Mouse (Mus musculus) kidney, adult 11 months (tissue): ENCODE results near the gene Gab3.
A peak's percentile ranks its signal among the peaks of the same experiment; 100 is the strongest.

Source experiments
- DNase-seq: peaks from one replicate; pipeline ENCODE4 v3.0.0; 2022

The Gab3 gene

GRCm38 (mm10) chrX:75084774-75085508 is at the start of gene Gab3:
Gab3 (minus strand) TSS chrX:75085458.
- DNase-seq: peak; percentile 43

DNA sequence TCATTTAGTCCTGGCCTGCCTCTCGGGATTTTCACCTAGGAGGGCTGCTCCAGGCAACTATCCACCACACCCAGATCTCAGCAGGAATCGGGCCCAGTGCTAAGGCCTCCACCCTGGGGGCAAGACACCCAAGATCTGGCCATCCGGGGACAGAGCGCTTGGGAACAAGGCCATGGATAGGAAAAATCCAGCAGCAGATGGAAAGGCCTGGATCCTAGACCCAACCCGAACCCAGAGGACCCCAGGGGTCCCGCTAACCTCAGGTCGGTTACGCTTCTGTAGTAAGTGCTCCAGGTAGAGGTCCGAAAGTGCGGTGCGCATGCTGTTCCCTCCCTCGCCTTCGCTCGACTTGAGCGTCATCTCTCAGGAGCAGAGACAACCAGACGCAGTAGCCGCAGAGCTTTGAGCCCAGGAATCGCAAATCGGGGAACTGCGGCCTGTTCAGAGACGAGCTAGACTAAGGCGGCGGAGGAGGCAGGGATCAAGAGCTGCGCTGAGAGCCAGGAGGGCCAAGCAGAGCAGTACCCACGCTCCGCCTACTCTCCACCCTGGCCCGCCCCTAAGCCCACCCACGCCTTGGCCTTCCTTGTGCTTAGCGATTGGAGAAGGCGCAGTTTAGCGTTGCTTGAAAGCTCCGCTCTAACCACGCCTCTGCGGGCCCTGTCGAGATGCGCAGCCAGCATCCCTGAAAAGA is 45.4 kb upstream of the Gab3 start, which contains the start of gene Mpp1:
Mpp1 (minus strand) TSS at position 550 of the 694 bp plus-strand sequence.
- DNase-seq: peak; percentile 83

DNA sequence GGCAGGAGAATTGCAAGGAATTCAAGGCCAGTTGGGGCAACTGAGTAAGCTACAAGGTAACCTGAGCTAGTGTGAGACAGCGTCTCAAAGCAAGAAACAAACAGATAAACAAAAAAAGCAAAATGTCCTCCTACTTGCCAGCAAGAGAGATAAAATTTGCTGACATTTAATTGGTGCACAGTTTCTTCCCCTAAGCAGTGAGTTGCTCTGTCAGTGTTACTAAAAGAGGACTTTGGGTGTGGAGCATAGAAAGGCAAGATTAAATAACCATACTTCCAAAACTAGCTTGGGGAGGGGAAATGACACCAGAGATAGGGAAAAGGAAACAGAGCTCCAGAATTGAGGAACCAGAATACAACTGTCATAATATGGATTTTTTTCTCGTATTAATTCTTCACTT is 44.2 kb upstream of the Gab3 start:
- DNase-seq: no peak

DNA sequence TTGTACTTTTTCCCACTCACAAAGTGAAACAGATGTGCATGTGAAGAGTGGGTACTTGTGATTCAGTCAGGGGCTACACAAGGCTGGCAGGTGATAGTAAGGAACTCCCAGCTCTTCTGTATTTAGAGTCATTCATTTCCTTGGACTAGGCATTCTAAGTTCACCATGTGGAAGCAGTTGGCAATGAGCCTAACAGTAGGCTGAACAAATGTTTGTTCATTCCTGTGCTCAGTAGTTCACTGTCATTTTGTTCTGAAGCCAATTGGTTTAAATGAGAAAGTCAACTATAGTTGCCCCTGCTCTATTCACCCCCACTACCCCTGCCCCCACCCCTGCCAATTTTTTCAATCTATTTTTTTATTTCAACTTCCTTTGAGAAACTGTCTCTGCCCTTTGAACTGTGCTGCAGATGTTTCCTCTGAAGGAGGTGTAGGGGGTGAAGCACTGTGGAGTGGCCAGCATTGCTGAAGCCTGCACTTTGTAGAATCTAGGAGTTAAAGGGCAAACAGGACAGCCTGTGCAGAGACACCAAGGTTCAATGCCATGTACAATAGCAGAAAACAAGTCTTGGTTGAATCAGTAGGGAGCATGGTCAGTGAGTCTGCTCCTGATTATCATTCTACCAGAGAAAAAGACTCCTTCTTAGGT is 43.2 kb upstream of the Gab3 start:
- DNase-seq: peak; percentile 66

DNA sequence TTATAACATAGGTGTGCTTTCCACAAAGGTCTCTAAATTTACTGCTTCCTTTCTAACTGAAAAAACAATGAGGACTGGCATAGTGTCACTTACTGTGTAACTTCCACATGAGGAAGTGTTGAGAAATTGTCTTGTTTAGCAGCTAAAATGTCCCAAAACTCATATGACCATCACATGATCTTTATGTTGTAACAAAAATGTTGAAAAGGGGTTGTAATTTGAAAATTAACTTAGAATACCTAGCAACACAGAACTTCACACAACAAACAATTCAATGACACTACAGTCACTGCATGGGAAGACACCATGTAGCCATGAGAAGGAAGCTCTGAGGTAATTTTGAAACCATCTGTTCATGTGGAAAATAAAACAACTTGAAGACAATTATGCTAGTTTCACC is 41.6 kb upstream of the Gab3 start:
- DNase-seq: no peak

DNA sequence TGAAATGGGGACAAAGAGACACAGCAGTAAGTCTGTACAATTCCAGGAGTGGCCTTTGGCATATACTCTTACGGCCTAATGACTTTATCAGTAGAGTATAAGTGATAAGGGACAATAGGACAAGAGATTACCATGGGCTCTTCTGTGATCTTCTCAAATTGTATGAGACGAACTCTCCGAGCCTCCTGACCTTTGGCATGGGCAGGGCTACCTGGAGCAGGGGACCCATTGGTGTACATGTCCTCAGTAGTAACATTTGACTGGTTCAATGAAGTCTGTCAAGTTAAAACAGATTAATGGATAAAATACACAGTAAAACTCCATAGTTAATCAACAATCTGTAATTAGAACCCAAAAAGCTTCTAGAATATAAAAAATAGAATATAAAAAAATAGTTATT is 40.3 kb upstream of the Gab3 start:
- DNase-seq: no peak

DNA sequence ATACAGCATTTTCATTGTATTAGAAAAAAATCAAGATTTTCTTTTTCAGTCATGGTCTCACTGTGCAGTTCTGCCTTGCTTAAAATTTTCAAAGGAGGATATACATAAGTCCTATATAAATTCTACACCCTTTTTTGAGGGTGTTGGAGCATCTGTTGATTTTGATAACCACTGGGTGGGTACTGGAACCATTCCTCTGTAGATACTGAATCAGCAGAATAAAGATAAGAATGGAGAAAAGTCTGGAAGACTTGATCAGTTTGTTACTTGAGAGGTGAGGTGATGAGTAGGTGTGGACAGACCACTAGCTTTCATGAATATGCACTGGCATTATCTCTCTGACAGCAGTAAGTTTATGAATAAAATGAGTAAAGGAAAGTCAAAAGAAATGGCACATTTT is 30.3 kb upstream of the Gab3 start:
- no peak for DNase-seq

GRCm38 (mm10) chrX:75102293-75102692 is 17.0 kb upstream of the Gab3 start:
- no peak for DNase-seq

GRCm38 (mm10) chrX:75098799-75099198 is 13.5 kb upstream of the Gab3 start:
- no peak for DNase-seq

GRCm38 (mm10) chrX:75096163-75096770 is 11.0 kb upstream of the Gab3 start:
- no peak for DNase-seq

DNA sequence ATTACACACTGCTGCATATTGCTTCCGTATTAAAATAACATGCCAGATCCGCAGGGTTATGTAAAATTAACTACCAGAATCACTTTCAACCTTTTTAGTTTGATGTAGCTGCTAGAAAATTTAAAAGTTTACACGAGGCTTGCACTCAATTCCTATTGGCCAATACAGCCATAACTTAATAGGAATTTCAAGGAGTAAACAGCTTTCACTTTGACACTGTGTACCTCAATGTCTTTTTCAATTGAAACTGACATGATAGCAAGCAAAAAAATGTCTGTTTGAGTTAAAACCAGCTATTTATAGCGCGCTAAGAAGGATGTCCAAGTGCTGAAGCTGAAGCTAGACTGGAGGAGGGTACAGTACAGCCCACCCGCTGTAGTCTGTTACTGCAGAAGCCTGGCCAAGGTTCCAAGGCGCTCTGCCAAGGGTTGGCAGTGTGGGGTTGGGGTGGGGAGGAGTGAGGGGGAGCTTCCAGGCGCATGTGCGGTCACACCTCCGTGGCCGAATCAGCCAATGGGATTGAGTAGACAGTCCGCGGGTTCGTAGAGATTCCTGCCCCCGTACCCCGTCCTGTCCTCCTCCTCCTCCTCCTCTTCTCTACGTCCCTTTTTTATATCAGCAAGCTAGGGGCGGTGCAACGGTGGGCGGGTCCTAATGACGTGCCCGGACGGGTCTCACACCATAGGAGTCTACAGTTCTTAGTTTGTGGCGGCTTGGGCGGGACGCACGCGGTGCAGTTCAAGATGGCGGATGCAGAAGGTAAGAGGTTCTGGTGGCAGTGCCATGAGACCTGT is 10.3 kb upstream of the Gab3 start, which contains the start of gene Dkc1:
Dkc1 (plus strand) TSS at position 486 of the 794 bp plus-strand sequence.
- peak; percentile 96 for DNase-seq

GRCm38 (mm10) chrX:75085654-75086053 is 396 bp upstream of the Gab3 start:
- DNase-seq: no peak

DNA sequence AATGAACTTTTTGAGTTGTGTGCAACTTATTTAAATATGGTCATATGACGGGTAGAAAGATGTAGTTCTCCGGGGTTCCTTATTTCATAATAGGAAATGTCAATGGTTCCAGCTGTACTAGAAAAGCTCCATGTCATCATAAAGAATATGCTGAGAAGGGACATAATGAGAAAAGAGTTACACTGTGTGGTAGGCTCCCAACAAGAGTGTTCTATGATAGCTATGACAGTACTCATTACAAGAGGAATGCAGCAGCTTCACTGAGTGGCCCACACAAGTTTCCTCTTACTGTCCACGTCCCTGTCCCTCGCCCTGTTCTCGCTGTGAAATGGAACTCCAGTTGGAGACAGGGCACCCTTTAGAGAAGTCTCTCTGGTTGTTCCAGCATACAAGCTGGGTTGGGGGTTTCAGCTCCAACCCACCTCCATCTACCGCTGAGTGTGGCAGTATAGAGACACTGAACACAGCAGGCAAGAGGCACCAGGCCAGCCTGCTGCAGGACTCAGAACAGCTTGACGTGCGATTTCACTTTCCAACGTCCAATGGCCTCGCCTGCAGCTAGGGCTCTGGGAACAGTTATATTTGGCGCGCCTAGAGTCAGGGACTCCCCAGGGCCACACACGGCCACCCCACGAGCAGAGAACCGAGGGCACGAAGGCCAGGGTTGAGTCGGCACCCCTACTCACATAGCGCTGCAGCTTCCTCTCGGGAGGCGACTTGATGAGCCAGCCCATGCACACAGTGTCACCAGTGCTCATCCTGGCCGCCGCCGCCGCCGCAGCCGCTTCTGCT is 1.1 kb downstream of the Gab3 start:
- DNase-seq: peak; percentile 8

DNA sequence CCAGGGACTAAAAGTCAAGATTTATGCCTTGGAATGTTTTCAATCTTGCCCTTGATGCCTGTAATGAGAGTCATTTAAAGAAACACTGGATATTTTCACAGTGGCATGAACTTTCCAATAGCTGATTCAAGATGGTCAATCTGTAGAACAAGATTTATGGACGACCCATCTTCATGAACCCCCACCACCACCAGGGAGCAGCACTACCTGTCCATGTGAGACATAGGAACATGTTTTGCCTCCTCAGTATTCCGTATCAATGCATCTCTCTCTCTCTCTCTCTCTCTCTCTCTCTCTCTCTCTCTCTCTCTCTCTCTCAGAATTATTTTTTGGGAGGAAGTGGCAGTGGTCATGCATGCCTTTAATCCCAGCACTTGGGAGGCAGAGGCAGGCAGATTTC is 2.9 kb downstream of the Gab3 start:
- DNase-seq: no peak

DNA sequence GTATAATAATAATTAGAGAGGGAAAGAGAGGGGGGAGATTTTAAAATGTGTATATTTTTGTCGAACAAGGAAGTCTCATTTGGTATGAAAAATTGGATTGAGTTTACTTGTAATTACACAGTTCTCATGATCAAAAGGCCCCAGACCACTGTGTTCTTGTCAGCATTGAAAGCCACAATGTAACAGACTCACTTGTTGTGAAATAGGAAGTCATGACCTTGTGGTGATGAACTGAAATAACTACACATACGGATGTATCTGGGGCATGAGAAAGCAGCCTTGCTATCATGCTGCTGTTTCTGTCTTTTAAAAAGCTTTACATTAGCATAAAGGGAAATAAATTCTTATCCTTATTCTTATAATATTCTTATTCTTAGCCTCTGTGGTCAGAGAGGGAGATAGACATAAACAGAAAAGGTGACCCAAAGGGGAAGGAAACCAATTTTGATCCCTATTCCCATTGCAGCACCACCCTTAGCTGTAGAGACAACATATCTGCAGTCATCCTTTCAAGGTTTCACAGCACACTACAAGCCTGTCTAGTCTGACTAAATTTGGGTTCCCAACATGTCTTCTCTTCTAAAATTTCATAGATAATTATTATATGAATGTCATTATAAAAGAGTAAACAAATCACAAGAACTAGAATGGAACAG is 29.0 kb downstream of the Gab3 start:
- no peak for DNase-seq

- DNase-seq: peak; percentile 39
These were observed 38.2 kb downstream of the Gab3 start for GRCm38 (mm10) chrX:75046921-75047635.

- DNase-seq: peak; percentile 4
These were observed 39.3 kb downstream of the Gab3 start for GRCm38 (mm10) chrX:75045931-75046330.

DNA sequence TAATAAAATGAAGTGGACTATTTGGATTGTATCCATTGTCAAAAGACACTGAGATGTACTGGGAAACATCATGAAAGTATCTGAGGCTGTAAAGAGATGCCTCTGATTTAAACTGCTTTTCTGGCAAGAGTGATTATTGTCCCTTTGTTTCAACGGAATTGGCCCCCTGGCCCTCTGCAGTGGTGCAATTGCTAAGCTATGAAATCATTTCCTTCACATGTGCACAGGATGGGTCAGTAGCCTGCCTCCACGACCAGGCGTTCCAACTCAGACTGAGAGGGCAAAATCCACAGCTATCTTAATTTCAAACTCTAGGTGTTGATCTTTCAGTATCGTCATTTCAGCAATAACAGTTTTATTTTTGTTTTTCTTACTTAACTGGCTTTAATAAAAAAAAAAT is 40.7 kb downstream of the Gab3 start:
- peak; percentile 24 for DNase-seq

DNA sequence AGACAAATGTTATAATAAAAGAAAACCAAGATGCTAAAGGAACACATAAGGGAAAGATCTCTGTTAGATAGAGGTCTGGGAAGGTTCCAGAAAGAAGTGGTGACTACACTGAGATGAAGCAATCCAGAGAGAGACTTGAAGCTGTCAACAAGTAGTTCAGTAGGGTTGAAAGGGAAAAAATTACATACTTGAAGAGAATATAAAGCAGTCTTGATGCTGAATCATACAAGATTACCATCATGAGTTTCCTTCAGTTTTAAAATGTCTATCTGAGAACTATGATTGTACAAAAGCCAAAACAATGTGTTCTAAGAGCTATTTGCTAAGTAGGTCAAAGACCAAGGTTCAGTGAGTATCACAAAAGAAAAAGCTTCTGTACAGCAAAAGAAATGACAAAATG is 48.6 kb downstream of the Gab3 start:
- DNase-seq: no peak

- DNase-seq: no peak
These were observed 50.1 kb downstream of the Gab3 start for GRCm38 (mm10) chrX:75035162-75035561.
